Mouse (Mus musculus): ENCODE data around the gene Pla2g10.
A peak's percentile ranks its signal among the peaks of the same experiment; 100 is the strongest.
"Not testable (repeated sequence)": the region's sequence is repeated elsewhere in the genome, so short reads cannot be mapped to it uniquely, and the experiment has no call there.

Gene Pla2g10

DNA sequence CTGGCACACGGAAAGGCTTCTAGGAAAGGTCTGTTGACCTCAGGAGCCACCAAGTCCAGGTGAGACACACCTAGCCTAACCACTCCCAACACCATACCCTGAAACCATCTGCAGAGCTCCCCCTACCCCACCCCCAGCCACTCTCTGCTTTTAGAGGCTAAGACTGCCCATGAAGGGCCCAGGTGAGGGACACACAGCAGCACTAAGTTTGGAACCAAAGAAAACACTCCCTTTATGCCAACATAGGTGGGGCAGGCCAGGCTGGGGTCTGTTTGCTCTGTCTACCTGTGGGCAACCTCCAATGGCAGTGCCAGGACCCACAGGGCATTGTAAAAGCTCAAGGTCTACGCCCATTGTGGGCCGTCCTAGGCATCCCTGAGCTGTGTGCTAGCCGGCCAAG, 1.4 kb downstream of the Pla2g10 start:
- DNase-seq (ENCODE audit: low spot score in 2 of 2) = no peak

DNA sequence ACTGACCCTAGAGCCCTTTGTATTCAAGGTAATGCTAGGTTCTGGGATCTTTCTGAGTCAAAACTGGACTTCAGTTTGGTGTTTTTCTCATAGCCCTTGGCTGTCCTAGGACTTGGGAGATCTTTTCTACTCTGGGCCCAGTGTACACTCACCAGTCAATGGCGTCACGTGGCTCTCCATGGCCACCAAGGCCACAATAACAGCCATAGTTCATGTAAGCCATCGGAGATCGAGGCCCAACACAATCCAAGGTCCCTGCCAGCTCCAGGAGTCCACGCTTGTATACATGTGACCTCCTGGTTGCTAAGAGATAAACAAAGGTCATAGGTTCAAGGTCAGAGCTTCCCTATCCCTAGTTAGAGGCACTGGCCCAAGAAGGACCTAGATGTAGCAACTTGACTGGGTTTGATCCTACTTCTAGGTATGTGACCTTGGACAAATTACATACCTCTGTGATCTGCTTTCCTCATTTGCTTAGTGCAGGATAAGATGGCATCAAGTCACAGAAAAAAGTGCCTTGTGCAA, 2.9 kb downstream of the Pla2g10 start:
- no peak for DNase-seq (ENCODE audit: low spot score in 2 of 2)

DNA sequence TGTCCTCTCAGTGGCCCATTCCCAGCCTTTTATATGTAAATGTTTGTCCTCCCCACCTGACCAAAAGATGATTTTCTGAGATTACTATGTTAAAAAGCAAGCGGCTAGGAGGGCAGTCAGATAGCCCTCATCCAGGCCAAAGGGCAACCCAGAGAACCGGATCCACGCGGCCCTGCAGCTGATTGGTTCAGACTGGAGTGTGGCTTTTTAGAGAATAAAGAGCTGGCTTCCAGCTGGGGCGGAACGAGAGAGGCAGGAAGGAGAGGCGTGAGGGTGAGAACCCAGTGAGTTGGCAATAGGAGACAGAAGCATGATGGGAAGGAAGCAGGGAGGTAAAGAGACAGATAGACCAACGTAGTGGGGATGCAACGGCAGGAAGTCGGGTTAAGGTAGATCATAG, 7.8 kb downstream of the Pla2g10 start:
- DNase-seq (ENCODE audit: low spot score in 2 of 2) = no peak

DNA sequence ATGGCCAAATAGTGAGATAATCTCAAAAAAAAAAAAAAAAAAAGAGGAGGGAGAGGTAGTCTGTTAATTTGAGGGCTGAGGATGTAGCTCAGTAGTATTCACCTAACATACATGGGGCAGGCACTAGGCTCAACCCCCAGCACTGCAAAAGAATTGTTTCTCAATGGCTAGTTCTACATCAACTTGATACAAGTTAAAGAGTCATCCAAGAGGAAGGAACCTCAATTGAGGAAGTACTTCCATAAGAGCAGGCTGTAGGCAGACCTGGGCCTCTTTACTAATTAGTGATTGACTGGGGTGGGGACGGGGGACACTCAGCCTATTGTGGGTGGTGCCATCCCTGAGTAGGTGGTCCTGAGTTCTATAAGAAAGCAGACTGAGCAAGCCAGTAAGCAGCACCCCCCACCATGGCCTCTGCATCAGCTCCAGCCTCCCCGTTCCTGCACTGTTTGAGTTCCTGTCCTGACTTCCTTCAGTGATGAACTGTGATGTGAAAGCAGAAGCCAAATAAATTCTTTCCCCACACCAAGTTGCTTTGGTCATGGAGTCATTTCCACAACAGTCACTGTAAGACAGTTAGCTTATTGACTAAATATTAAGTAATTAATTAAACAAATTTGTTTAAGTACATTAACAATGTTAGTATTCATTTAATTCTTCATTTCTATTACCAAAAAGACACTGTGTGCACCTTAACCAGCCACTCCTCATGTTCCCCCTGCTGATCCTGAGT, 13.8 kb downstream of the Pla2g10 start:
- DNase-seq (ENCODE audit: low spot score in 2 of 2) = no peak

DNA sequence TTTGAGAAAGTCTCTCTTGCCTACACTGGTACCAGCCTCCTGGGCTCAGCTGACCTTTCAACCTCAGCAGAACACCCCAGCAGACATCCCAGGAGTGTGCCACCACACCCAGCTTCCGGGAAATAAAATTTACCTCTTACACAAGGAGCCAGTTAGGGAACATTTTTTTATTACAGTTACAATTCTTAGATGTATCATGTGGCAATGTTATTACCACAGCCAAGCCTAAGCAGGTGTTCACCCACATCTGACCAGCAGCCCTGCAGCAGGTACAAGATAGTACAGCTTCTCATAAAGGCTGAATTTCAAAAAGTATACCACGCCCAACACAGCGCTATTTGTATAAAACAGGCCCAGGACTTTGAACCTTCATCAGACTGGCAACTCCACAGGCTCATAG, 15.9 kb downstream of the Pla2g10 start:
- no peak for DNase-seq (ENCODE audit: low spot score in 2 of 2)

DNA sequence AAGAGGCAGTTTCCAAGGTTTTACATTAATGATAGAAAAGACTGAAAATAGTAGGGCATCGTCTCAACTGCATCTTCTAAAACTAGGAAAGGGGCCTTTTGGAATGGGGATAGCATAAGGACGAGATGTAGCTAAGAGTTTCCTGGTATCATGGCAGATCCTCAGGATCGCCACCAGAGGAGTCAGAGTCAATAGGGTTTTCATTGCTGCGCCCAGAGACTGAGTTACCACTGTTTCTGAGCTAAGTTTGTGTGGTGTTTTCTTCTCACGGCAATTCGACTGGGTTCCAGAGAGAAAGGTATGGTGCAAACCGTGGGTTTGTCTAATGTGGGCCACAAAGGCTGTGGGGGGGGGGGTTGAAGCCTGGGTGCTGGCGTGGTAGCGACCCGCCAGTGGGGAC, 26.1 kb downstream of the Pla2g10 start:
- DNase-seq (ENCODE audit: low spot score in 2 of 2) = no peak

DNA sequence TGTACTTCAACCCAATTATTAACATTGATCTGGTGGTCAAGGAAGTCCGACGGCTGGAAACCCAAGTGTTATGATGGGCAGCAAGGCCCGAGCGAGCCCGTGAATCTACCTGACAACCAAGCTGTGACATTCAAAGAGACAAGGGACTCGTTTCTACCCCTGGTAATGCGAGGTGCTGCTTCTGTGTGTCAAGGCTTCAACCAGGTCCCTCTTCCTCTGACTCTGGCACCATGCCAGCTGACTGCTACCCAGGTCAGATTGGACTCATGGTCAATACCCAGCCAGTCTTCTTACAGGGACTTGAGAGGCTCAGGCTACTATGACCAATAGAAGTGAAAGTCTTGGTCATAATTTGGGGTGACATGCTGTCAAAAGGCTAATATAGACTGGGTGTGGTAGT, 28.6 kb downstream of the Pla2g10 start:
- DNase-seq (ENCODE audit: low spot score in 2 of 2) = no peak

DNA sequence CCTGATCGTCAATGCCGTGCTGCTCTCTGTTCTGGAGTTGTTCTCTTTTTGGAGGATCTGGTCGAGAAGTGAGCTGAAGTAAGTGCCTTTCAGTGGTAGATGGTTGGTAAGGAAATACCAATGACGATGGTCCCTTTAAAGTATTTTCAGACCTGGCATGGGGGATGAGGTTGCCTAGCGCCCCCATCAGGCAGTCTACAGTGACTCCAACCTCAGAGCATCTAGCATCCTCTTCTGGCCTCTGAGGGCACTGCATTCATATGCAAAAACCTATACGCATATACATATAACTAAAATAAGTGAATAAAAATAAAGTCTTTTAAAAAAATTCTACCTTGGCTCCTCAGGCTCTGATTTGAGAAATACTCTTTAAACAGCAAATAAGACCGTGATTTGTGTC, 31.8 kb downstream of the Pla2g10 start:
- DNase-seq (ENCODE audit: low spot score in 2 of 2) = no peak

DNA sequence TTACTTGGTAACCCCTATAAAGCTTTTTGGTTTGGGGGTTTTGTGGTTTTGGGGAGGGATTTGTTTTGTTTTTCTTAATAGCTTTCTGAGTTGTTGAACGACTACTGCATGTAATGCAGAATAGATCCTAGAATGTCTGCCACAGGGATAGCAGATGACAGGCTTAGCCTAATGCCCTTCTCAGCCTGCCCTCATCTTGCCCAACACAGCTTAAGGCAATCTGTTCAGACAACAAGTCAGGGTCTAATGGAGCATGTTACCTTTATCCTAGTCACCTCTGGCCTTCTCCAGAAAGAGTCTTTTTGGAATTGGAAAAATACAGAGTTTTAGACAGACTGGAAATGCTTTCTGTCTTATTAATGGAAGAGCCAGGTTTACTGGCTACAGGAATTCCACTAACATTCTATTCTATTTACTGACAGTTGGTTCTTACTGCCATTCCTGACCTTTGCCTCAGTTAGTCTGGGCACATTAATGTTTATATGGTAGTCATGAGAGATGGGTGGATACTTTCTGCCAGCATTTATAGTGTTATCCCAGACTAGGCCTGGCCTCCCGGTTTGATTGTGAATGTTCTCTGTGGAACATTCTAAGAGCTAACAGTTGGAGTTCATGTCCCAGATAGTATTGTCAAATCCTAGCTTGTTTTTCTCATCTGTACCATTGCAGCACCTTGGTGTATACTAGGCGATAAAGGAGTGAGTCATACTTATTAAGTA, 52.0 kb downstream of the Pla2g10 start:
- no peak for DNase-seq (ENCODE audit: low spot score in 2 of 2)

DNA sequence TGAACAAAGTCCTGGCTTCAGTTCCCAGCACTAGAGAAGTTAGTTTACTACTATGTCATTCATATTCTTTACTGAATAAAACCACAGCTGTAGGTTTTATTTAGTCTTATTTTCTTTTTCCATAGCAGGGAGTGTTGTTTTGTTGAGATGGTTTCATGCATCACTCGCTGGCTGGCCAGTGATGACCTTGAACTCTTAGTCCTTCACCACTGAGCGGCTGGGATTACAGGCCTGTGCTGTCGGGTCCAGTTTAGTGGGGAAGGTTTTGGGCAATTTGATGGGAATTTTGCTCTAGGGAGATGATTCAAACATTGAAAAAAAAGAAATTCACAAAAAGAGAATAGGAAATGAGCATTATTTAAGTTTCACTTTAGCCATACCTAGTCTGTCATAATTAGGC, 56.3 kb downstream of the Pla2g10 start:
- no peak for DNase-seq (ENCODE audit: low spot score in 2 of 2)

DNA sequence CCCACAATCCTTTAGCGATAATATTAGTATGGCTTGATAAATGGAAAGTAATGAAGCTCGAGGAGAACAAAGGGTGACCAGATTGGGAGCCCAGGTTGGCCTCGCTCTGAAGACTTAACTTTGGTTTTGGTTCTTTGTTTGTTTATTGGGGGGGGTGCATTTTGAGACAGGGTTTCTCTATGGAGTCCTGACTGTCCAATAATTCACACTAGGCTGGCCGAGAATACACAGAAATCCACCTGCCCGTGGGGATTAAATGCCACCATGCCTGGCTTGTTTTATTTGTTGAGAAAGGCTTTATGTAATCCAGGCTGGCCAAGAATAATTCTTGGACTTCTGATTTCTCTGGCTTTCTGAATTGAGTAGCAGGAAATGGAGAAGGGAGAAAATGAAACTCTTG, 57.7 kb downstream of the Pla2g10 start:
- no peak for DNase-seq (ENCODE audit: low spot score in 2 of 2)

DNA sequence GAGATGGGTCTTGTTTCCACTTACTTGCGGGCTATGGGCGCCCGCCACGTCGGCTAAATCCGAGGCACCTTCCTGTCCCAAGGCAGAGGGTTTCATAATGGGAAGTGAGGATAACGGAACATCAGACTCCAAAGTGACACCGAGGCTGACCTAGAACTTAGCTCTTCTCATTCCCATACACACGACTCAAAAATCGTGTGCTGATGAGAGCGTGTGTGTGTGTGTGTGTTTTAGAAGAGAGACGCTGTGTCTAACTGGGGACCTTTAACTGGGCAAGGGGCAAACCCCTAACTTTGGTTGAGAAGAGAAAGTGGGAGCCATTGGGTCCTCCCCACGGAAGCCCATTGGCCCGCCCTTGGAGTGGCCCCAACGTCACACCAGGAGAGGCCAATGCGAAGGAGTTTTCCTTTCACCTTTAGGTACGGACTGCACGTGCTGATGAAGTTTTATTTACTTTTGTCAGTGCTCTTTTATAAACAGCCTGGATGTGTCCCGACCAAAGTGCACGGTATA, 58.3 kb downstream of the Pla2g10 start:
- DNase-seq (ENCODE audit: low spot score in 2 of 2) = peak; percentile 28 to 32

DNA sequence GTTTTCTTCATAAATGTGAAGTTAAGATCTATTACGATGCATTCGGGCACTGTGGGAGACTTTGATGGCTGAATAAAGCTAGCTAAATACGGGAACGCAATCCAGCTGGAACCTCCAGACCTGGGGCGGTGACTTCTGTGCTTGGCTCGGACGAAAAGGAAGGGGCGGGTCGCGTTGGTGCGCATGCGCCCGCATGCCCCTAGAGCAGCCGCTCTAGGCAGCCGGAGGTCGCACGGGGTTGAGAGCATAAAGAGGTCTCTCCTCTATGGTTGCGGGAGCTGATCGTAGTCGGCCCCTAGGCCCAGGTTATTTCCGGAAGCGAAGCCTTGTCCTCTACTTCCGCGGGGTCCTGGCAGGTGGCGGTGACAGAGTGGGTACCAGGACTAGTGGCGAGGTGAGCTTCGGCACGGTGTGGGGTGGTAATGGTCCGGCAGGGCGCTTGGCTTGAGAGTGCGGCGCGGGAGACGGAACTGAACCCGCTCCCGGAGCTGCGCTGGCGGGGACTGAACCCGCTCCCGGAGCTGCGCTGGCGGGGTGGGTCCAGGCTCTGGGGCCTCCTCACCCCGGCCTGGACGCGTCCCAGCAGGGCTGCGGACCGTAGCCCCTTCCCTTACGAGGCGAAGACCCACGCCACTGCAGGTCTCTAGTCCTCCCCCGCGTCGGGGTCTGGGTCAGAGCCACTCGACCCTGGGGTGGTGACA, 58.9 kb downstream of the Pla2g10 start, which contains the start of the genes Bfar and 3110001I22Rik:
TSS of gene Bfar (plus strand) at position 174 of the 701 bp plus-strand sequence.
TSS of gene 3110001I22Rik (plus strand) at position 245 of the 701 bp plus-strand sequence.
- peak; percentile 86 to 87 for DNase-seq (ENCODE audit: low spot score in 2 of 2)

DNA sequence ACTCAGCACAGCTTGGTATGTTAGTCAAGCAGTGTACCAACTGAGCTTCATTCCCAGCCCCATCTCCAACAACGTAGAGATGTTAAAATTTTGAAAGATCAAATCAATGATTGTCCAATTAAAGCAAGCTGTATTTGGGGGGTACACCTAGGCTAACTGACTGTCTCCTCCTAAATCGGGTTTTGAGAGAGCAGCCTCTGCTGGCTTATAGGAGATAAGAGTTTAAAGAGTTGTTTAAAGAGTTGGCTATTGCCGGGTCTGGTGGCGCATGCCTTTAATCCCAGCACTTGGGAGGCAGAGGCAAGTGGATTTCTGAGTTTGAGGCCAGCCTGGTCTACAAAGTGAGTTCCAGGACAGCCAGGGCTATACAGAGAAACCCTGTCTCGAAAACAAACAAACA, 59.9 kb downstream of the Pla2g10 start:
- not testable (repeated sequence) for DNase-seq (ENCODE audit: low spot score in 2 of 2)

DNA sequence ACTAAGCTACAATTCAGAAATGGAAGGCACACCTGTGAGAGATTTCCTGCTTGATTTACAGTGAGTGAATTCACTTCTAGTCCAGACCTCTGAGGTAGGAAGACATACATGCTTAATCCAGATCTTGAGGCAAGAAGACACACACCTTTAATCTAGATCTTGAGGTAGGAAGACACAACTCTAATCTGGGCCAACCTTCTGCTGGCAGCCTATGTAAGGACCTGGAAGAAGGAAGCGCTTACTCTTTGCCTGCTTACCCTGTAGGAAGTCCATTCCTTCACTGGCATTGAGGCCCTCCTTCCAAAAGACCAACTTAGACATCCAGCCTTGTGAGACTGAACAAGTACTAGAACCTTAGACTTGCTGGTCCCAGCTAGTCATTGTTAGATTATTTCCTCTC, 61.5 kb downstream of the Pla2g10 start:
- no peak for DNase-seq (ENCODE audit: low spot score in 2 of 2)

DNA sequence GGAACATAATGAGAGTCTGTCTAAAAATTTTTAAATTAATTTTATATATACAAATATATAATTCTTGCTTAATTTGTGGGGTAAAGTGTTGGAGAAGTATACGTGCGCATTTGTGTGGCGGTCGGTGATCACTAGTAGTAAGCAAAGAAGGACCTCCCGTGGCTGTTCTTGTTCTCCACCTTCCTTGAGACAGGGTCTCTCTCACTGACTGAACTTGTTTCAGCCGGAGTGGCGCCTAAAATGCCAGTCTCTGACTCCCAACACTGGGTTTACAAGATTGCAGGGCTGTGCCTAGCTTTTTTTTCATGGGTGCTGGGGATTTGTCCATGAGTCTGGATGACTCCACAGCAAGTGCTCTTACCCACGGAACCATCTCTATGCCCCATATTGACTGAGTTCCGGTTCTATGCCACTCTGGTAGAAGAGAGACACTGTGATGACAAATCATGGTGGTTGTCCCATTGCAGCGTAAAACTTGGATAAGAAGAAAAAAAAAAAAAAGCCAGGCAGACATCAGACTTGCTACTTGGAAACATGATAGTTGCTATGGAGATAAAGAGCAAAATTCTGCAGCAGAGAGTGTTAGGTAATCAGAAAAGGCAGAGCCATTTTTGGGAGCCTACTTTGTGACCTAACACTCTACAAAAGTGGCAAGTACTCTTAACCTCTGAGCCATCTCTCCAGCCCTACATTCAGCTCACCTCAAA, 62.2 kb downstream of the Pla2g10 start:
- peak in 1 of 2 experiments; percentile 10 for DNase-seq (ENCODE audit: low spot score in 2 of 2)

DNA sequence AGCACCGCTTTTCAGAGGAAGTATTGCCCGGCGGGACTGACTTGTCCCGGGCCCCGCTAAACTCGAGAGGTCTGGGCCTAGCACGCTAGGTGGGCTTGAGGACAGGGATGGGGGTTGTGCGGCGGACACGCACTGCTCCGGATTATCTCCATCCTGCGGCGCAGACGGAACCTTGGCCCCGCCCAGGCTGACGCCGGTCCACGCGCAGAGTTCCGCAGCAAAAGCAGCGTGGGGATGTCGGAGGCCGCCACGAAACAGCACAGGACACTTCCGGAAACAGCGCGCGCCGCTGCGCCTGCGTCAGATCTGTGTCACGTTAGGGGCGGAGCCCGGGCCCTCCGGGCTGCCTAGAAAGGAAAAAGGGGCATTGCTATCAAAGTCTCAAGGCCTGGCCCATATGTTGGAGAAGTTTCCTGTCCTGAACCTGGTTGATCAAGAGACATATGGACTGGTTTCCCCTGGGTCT, 62.9 kb downstream of the Pla2g10 start, which contains the start of gene Parn:
TSS of gene Parn (minus strand) at position 293 of the 466 bp plus-strand sequence.
- peak; percentile 87 to 92 for DNase-seq (ENCODE audit: low spot score in 2 of 2)
